Mouse (Mus musculus) liver, embryonic 14.5 days (tissue): ENCODE data around the gene Klhl29. TPM values are rescaled to one million over a fixed set of nuclear protein-coding genes. Genes with fewer than 3 reads are reported as not detected.
"Not testable (repeated sequence)": the region's sequence is repeated elsewhere in the genome, so short reads cannot be mapped to it uniquely, and the experiment has no call there.

Experiments
- ATAC-seq: fragments of 200-750 bp; cut with Nextera tagmentation; 2 replicates; pipeline ENCODE4 v1.8.0; 2017; ENCODE audit warnings: moderate number of reproducible peaks, mild to moderate bottlenecking, moderate library complexity; ENCODE audit not compliant: insufficient read depth
- DNase-seq, 3 experiments: peaks; one replicate each; pipeline ENCODE4 v3.0.0-alpha.2; 2012 to 2013; ENCODE audit warnings: low read depth in 3 of 3, low spot score in 3 of 3
- H3K27ac ChIP-seq: fragments of 300-500 bp; sonication (generic); 2 replicates; pipeline ENCODE4 v1.5.1; 2014; ENCODE audit warnings: moderate library complexity, mild to moderate bottlenecking, control low read depth, inconsistent platforms
- H3K27me3 ChIP-seq: fragments of 300-500 bp; sonication (generic); 2 replicates; pipeline ENCODE4 v1.6.1; 2014; ENCODE audit warnings: mild to moderate bottlenecking, low read length, moderate library complexity; ENCODE audit not compliant: control insufficient read depth, insufficient read depth
- H3K36me3 ChIP-seq: fragments of 300-500 bp; sonication (generic); replicated peaks from 2 replicates; pipeline ENCODE4 v1.6.1; 2014; ENCODE audit warnings: low read depth; ENCODE audit not compliant: control insufficient read depth, insufficient read depth
- H3K4me1 ChIP-seq, 2 experiments: fragments of 200-500 bp in 1 of 2; fragments of 300-500 bp in 1 of 2; sonication (generic) in 1 of 2; replicated peaks; 2 replicates each; pipeline ENCODE4 v1.6.1; 2012 to 2014; ENCODE audit warnings: antibody characterized with exemption in 1 of 2, inconsistent platforms in 1 of 2, low read length in 1 of 2; ENCODE audit not compliant: control insufficient read depth in 2 of 2, insufficient read depth in 2 of 2
- H3K4me2 ChIP-seq: fragments of 300-500 bp; sonication (generic); 2 replicates; pipeline ENCODE4 v1.6.1; 2014; ENCODE audit warnings: low read depth, mild to moderate bottlenecking, control low read depth, moderate library complexity
- H3K4me3 ChIP-seq, 2 experiments: fragments of 200-500 bp in 1 of 2; fragments of 300-500 bp in 1 of 2; sonication (generic) in 1 of 2; 2 replicates each; pipeline ENCODE4 v1.5.1; 2012 to 2014; ENCODE audit warnings: low read depth in 2 of 2, low read length in 2 of 2, mild to moderate bottlenecking in 2 of 2, control low read depth in 1 of 2, inconsistent platforms in 1 of 2, moderate library complexity in 1 of 2; ENCODE audit not compliant: insufficient read depth in 1 of 2
- H3K9ac ChIP-seq: fragments of 300-500 bp; sonication (generic); replicated peaks from 2 replicates; pipeline ENCODE4 v1.6.1; 2014; ENCODE audit warnings: mild to moderate bottlenecking, control low read depth, moderate library complexity
- H3K9me3 ChIP-seq: fragments of 300-500 bp; sonication (generic); 2 replicates; pipeline ENCODE4 v1.6.1; 2016; ENCODE audit warnings: low read length, mixed read lengths; ENCODE audit not compliant: control insufficient read depth
- CTCF ChIP-seq: IDR thresholded peaks from 2 replicates; pipeline ENCODE4 v1.5.1; 2016; ENCODE audit warnings: antibody characterized with exemption, low read depth, control low read depth
- EP300 ChIP-seq: IDR thresholded peaks from 2 replicates; pipeline ENCODE4 v1.6.1; 2016; ENCODE audit warnings: antibody characterized with exemption, low read depth
- WGBS: fragments of 180-500 bp; shearing (Covaris S2); extraction: QIAGEN DNeasy Blood & Tissue Kit; methylation state at CpG from one replicate; pipeline ENCODE4 v1.1.7; 2014; ENCODE audit not compliant: insufficient replicate concordance; 5-methylcytosine and 5-hydroxymethylcytosine counted together
- polyA plus RNA-seq, 2 experiments: library from polyadenylated mRNA; depleted of rRNA in 1 of 2; stranded (reverse) in 1 of 2; unstranded in 1 of 2; fragments of >200 nt; fragmentation: Nextera tagmentation in 1 of 2; extraction: Ambion mirVana in 1 of 2; gene quantifications; 2 replicates each; pipeline versions ENCODE4 v1.2.1 to v1.2.3; 2012 to 2014

Gene Klhl29
- polyA plus RNA-seq, 2 experiments = 0.06 to 0.11 TPM

DNA sequence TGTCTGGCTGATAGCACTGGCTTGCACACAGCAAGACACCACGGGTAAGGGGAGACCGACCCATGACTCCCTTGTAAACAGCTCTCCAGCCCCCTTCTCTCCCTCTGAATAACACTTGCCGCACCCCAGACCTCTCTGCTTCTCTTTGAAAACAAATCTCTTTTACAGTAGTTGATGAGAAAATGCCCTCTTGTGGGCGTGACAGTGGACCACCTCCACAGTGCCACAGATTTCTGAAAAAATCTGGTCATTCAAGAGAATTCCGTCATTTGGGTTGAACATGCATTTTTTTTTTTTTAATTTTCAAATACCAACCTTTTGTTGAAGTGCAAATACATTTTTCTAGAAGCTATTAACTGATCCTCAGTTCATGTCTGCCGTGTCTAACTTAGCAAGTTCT is 17.0 kb downstream of the Klhl29 start:
- no peak overlapping the region for H3K27ac ChIP-seq

DNA sequence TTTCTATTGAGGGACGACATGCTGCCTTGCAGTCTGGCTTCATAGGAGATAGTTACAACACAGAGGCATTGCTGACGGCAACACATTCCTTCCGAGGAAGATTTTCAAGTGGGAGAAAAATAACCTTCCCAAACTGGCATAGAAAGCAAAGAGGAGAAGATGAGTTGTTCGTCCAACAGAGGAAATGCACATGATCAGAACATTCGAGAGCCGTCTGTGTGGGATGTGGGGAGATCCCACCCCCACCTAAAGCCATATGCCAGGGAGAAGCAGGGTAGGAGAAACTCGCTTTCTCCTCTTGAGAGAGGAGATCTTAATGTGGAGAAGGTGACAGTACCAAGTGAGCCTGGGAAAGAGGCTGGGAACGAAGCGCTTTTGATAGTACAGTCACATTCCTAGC is 22.1 kb downstream of the Klhl29 start:
- H3K27me3 ChIP-seq = no peaks in the 10 kb centered on the region
- 68% methylated on average over 9 of the region's 9 CpGs for WGBS
- H3K4me1 ChIP-seq = no peaks in the 10 kb centered on the region
- H3K9me3 ChIP-seq = no peaks in the 10 kb centered on the region
- no peak overlapping the region for H3K27ac ChIP-seq
- ATAC-seq = no peak
- no peak for DNase-seq
- H3K4me3 ChIP-seq = no peak overlapping the region
- no peak overlapping the region for H3K9ac ChIP-seq
- TF ChIP-seq CTCF = no peak
- TF ChIP-seq EP300 = no peak
- no peaks in the 10 kb centered on the region for H3K36me3 ChIP-seq
- no peak overlapping the region for H3K4me2 ChIP-seq

More for the DNA sequence above, 17.0 kb downstream of the Klhl29 start:
- WGBS = 41% methylated on average over 6 of the region's 6 CpGs
- no peak for TF ChIP-seq CTCF
- no peaks in the 10 kb centered on the region for H3K4me1 ChIP-seq
- H3K4me2 ChIP-seq = no peak overlapping the region
- no peaks in the 10 kb centered on the region for H3K9me3 ChIP-seq
- no peak for DNase-seq
- H3K4me3 ChIP-seq = no peak overlapping the region
- H3K27me3 ChIP-seq = no peaks in the 10 kb centered on the region
- no peaks in the 10 kb centered on the region for H3K36me3 ChIP-seq
- no peak overlapping the region for H3K9ac ChIP-seq
- no peak for ATAC-seq

DNA sequence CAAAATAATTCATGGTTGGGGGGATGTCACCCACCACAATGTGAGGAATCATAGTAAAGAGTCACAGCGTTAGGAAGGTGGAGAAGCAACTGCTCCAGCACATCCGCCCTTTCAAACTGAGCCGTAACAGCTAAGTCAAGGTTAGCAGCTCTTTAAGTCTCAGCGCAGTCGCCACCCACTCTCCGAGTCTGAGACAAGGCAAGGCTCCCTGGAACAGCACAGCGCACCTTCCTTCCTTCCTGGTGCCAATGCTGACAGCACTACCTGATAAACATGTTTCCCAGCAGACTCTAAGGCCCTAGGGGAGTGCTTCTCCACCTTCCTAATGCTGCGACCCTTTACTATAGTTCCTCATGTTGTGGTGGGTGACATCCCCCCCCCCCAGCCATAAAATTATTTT is 22.7 kb downstream of the Klhl29 start:
- Histone ChIP-seq H3K36me3 (no peaks in the 10 kb centered on the region), H3K9me3 (no peaks in the 10 kb centered on the region), H3K9ac (no peak overlapping the region), H3K27ac (no peak overlapping the region), H3K4me3 (no peak overlapping the region), H3K27me3 (no peaks in the 10 kb centered on the region), H3K4me2 (no peak overlapping the region), H3K4me1 (no peaks in the 10 kb centered on the region)
- 67% methylated on average over 8 of the region's 8 CpGs for WGBS
- no peak for DNase-seq
- TF ChIP-seq EP300 (no peak), CTCF (no peak)
- no peak for ATAC-seq

DNA sequence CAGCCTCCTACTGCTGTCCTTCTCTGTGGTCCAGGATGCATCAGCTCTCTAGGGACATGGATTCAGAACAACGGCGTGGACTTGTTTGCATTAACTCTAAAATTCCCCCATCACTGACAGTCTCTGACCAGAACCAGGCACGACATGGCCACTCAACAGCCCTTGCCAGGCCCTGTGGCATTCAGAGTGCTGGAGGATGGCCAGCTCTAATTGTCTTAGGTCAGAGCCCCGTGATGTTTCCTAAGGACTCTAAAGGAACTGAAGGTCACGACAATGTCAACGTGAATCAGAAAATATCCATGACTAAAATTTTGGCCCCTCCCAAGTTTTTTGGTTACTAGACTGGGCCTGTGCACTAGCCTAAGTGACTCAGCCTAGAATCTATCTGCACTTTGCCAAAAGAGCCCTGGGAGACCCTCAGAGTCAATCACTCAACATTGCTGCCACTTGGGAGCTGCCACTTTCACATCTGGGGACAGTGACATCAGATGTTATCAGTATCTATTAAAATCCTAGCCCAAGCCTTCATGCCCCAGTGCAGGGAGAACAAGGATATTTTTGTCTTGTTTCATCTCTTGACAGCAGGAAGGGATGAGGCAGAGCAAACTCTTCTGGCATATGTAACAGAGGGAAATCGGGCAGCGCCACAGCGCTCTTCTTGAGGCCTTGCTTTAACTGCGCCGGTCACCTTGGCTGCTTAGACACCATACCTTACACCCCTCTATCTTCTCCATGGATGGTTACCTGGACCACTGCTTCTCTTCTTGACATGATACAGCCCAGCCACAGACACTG is 24.8 kb downstream of the Klhl29 start:
- Histone ChIP-seq H3K4me3 (no peak overlapping the region), H3K9ac (no peak overlapping the region), H3K36me3 (no peaks in the 10 kb centered on the region), H3K4me1 (no peaks in the 10 kb centered on the region), H3K27ac (no peak overlapping the region), H3K27me3 (no peaks in the 10 kb centered on the region), H3K4me2 (no peak overlapping the region), H3K9me3 (no peaks in the 10 kb centered on the region)
- DNase-seq = no peak
- no peak for ATAC-seq
- TF ChIP-seq EP300 = no peak
- TF ChIP-seq CTCF = no peak
- WGBS = 73% methylated on average over 11 of the region's 11 CpGs

DNA sequence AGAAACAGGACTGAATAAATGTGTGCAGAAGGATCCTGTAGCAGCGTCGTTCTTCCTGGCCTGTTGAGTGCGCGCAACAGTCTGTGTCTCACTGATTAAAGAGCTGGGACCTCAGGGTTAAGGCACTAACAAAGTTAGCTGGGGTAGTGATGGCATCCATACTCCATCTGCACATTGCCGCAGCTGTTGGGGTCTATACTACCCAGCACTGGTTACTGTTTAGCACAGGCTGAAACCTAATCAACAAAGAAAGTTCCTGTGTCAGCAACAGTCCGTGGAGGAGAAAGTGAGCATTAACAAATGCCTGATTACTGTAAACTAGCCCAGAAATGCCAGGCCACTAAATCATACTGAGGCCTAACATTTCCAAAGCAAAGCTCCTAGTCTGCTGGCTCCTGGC is 30.4 kb downstream of the Klhl29 start:
- no peak for ATAC-seq
- no peak overlapping the region for H3K9ac ChIP-seq
- H3K27ac ChIP-seq = no peak overlapping the region
- H3K4me3 ChIP-seq = no peak overlapping the region
- H3K36me3 ChIP-seq = no peaks in the 10 kb centered on the region
- 72% methylated on average over 6 of the region's 6 CpGs for WGBS
- no peaks in the 10 kb centered on the region for H3K9me3 ChIP-seq
- no peaks in the 10 kb centered on the region for H3K4me1 ChIP-seq
- H3K27me3 ChIP-seq = no peaks in the 10 kb centered on the region
- TF ChIP-seq EP300 = no peak
- no peak for TF ChIP-seq CTCF
- no peak overlapping the region for H3K4me2 ChIP-seq
- DNase-seq = no peak

DNA sequence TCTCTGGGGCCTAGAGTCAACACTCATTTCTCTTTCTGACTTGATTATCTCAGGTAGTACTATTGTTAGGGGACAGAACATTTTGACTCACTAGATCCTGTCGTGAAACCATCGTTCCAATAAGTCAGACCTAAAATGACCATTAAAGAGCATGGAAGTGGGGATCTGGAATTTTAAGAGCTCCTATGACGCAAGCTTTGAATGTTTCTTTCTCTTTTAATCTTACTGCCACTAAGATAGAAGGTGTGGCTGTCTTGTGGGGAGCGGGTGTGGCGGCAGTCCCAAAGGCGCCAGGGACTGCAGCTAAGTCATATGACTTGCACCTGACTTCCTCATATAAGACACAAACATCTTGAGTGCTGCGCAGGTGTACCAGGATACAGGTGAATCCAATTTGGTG is 31.0 kb downstream of the Klhl29 start:
- H3K9ac ChIP-seq, DNase-seq, H3K9me3 ChIP-seq, H3K27me3 ChIP-seq, H3K27ac ChIP-seq, ATAC-seq, H3K4me3 ChIP-seq, H3K4me1 ChIP-seq, H3K36me3 ChIP-seq, H3K4me2 ChIP-seq: not testable (repeated sequence)
- 75% methylated on average over 6 of the region's 7 CpGs for WGBS
